Mouse (Mus musculus) retina, postnatal 1 day (tissue): ENCODE measurements around the gene Basp1.
"Not testable (repeated sequence)": the region's sequence is repeated elsewhere in the genome, so short reads cannot be mapped to it uniquely, and the experiment has no call there.

Source experiments
- DNase-seq: peaks from one replicate; pipeline ENCODE4 v3.0.0-alpha.2; 2012

Basp1 gene

GRCm38 (mm10) chr15:25413378-25413901, at the start of gene Basp1:
TSS of gene Basp1 (minus strand) at chr15:25413764.
- DNase-seq: peak; percentile 90

DNA sequence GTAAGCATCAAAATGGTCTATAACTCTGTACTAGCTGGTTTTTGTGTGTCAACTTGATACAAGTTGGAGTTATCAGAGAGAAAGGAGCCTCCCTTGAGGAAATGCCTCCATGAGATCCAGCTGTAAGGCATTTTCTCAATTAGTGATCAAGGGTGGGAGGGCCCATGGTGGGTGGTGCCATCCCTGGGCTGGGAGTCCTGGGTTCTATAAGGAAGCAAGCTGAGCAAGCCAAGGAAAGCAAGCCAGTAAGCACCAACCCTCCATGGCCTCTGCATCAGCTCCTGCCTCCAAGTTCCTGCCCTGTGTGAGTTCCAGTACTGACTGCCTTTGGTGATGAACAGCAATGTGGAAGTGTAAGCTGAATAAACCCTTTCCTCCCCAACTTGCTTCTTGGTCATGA, 49.5 kb upstream of the Basp1 start:
- not testable (repeated sequence) for DNase-seq

- no peak for DNase-seq
Measured at GRCm38 (mm10) chr15:25462056-25462762, 48.6 kb upstream of the Basp1 start.

- DNase-seq: no peak
Measured at GRCm38 (mm10) chr15:25459901-25460300, 46.3 kb upstream of the Basp1 start.

- no peak for DNase-seq
Measured at GRCm38 (mm10) chr15:25457421-25457820, 43.9 kb upstream of the Basp1 start.

- no peak for DNase-seq
Measured at GRCm38 (mm10) chr15:25453538-25453937, 40.0 kb upstream of the Basp1 start.

GRCm38 (mm10) chr15:25449348-25449747, 35.8 kb upstream of the Basp1 start:
- DNase-seq: no peak

- DNase-seq: no peak
Measured at GRCm38 (mm10) chr15:25448703-25449340, 35.3 kb upstream of the Basp1 start.

GRCm38 (mm10) chr15:25447136-25447535, 33.6 kb upstream of the Basp1 start:
- DNase-seq: no peak

DNA sequence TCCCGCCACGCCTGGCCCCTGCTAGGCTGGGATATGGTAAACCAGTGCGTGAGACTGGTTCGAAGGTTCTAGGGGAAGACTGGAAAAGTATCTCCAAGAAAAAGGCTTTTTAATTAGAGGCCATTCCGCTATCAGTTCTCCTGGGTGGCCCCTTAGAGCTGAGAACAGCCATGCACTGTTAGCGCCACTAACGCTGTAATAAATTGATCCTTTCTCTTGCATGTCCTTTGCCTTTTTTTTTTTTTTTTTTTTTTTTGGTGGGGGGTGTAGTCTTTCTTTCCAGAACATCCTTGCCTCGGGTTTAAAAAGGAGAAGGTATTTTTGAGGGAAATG, 32.6 kb upstream of the Basp1 start:
- DNase-seq: no peak

- peak; percentile 75 for DNase-seq
Measured at GRCm38 (mm10) chr15:25445361-25446154, 32.0 kb upstream of the Basp1 start.

DNA sequence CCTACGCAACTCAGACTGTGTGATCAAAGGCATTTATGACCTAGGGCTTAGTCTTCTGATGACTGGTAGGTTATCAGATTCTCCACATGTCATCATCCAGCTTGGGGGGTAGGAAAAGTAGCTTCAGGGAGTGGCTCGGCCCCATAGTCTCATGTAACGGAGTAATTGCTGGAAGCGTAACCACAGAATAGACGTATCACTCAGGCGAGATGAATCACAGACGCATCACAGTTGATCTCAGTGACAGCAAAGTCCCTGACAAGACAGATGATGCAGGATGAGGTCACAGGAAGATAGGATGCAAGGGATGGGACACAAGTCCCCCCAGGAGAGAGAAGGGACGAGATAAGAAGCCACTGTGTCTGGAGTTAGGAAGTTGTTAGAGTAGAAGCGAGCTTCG, 30.6 kb upstream of the Basp1 start:
- DNase-seq: peak; percentile 18

GRCm38 (mm10) chr15:25443140-25443790, 29.7 kb upstream of the Basp1 start:
- DNase-seq: peak; percentile 64

GRCm38 (mm10) chr15:25441868-25442185, 28.3 kb upstream of the Basp1 start:
- DNase-seq: no peak

DNA sequence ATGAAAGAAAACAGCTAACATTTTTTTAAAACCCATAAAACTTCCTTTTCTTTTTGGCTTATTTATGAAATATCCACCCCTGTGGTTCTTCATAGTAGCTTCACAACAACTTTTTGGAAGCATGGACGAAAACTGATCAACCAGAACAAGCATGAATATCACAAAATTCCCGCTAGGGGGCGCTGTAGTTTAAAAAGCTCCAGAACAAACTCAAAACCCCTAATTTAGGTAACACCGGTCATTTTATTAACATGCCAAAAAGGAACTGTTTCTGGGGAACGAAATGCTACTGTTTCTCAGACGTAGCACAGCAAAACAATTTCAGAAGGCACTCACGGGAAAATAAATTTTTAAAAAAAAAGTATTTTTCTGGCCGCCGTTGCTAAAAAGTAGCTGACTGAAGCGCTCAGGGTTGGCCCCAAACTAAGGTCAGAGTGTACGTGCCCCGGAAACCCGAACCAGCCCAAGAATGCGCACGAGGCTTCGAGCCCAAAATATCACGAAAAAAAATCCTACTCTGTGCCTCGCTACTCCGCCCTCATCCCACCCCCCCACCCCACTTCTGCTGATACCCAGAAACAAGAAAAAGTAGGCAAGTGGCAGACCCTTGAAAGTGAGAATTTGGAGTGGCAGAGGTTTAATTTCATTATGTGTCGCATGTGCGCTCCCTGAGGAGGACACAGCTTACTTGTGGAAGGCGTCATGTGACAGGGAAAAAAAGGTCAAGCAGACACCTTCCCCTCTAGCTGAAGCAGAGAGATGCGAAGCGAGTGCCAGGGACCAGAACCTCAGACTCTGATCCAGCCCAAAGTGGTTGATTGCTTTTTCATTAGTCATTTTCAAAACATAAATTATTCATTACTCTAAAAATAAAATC, 27.7 kb upstream of the Basp1 start:
- peak; percentile 82 for DNase-seq

DNA sequence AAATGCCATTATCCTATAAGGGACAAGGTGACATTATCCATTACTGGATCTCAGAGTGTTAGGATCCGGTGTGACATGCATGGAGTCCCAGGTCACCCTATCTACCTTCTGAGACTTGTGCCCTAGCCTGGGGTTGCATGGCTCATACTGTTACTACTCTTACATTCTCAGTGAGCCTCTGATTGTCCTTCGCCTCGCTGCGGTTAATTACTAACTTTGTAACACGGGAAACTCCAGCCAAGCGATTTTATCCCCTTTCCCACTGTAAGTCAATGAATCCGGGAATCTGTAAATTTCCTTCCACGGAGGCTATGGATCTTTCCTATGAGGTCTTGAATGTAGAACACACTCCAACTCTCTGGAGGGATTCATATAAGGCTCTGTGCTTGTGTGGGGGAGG, 26.8 kb upstream of the Basp1 start:
- no peak for DNase-seq

- DNase-seq: no peak
Measured at GRCm38 (mm10) chr15:25432341-25432740, 18.8 kb upstream of the Basp1 start.

GRCm38 (mm10) chr15:25430167-25430566, 16.6 kb upstream of the Basp1 start:
- no peak for DNase-seq

DNA sequence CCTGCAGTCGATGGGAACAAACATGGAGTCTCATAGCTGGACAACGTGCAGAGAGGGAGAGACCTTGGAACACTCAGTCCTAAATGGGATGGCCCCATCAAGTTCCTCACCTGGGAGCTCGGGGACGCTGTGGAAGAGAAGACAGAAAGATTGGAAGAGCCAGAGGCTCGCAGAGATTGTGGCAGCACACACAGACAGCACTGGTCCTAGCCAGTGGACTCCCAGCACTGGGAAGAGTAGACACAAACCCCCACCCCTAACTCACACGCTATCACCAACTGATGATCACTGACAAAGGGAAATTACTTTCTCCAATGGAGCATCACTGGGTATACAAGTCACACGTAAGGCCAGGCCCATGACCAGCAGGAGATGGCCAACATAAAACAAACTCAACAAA, 15.4 kb upstream of the Basp1 start:
- peak; percentile 24 for DNase-seq

- DNase-seq: peak; percentile 71
Measured at GRCm38 (mm10) chr15:25428551-25428950, 15.0 kb upstream of the Basp1 start.

- DNase-seq: no peak
Measured at GRCm38 (mm10) chr15:25420266-25420665, 6.7 kb upstream of the Basp1 start.

DNA sequence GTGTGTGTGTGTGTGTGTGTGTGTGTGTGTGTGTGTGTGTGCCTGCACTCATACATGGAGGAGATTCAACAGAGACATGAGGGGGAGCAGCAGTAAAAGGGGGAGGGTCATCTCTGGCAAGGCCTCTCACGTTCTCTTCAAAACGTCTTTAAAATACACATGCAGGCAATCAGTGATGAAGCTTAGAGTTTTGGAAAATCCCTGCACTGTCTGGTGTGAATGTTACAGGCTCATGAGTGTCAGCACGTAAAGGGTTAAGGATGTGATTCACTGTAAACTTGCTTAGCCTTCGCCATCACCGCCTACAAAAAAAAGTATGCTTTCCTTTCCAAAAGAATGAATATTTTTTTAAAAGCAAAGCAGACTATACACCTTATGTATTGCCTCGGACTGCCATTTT, 2.8 kb upstream of the Basp1 start:
- no peak for DNase-seq
